Mouse (Mus musculus) gonadal fat pad, adult 2 months (tissue): ENCODE measurements at regions not wholly inside any gene's neighbourhood (a gene's known extent, or its start where the extent isn't known, plus 50 kb on each side); places are given as distances from the start of the nearest gene placed in this dataset.

Source experiments
- DNase-seq: peaks from one replicate; pipeline ENCODE4 v3.0.0-alpha.2; 2012; ENCODE audit warnings: low read depth

DNA sequence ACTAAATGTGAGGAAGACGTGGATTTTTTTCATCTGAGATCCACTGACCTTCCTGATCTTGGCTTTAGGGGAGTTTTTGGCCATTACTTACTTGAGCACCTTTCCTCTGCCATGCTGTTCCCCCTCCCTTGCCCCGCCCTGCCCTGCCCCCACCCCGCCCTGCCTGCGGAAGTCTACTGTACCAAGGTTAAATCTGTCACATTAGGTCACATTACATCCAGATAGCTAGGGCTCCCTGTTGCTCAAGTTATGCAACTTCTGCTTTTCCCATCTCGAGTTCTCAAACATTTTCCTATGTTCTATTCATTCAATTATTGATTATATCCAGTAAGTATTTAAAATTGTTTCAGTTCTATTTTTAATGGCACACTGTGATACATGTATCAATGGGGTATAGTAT is 144.7 kb upstream of the Cnot2 start:
- no peak for DNase-seq

DNA sequence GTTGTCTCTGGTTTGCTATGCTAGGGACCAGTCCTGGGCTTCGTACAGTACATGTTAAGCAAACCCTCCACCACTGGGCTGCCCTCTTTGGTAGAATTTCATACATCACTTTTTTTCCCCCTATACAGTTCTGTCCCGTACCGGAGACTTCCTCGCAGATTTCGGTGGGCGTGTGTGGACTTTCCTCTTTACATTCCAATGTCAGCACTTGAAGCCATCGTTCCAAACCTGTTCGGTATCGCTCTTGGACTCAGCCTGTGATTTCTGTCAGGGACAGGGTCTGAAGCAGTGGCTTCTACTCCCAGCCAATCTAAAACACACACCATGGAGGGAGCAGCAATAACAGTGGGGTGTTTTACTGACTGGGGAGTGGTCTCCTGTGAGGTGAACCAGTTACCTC is 140.7 kb upstream of the Cnot2 start:
- no peak for DNase-seq

DNA sequence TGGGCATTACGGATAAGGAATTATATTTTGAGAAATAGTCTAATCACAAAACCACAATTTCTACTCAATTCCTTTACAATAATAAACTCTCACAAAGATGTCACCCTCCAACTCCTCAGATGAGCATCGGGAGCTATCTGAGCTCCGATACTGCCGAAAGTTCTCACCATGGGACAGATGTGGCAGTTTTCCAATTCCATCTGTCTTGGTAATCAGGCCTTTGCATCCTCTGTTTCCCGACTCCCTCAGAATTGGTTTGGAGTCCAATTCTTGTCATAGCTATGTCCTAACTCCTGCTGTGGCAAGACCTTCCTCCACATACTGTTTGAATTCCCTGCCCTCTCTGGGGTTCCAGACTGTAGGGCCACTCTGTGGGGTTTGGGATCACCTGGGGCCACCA is 138.3 kb upstream of the Cnot2 start:
- no peak for DNase-seq

DNA sequence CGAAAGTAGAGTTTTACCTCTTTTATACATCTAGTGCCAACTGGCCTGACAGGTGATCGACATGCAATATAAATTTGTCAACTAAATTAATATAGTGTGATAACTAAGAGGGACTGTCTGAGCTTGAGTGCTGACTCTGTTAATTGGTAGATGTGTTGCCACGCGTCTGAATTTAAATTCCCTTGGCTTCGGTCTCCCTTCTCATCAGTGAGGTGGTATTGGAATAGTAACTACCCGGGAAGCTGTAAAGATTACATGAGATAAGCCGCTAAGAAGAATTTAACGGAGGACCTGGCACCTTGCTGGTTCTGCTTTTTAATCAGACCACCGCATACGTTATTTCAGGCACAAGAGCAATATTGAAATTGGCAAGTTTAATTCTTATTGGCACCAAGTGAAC is 136.7 kb upstream of the Cnot2 start:
- no peak for DNase-seq

DNA sequence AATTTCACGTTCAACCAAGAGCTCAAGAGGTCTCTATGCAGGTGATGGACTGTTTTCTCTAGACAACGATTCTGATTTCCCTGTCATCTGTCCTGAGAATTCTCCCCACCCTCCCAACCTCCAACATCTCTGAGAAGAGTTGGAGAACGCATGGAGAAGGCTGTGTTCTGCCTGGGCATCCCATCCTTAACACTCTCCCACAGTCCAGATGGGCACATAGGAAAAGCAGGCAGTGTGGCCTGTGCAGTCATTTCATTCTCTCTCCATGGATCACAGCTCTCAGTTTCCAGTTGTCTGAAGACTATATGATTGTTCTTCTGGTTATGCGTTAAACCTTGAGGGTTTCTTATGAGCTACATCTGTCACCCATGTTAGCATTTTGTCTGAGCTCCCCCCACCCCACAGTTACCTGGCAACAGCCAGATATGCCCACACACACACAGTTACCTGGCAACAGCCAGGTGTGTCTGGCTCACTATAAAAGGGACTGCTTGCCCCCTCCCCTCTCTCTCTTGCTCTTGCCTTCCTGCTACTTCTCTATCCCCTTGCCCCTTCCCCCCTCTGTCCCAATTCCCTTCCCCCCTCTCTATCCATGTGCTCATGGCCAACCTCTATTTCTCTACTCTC is 135.8 kb upstream of the Cnot2 start:
- no peak for DNase-seq

DNA sequence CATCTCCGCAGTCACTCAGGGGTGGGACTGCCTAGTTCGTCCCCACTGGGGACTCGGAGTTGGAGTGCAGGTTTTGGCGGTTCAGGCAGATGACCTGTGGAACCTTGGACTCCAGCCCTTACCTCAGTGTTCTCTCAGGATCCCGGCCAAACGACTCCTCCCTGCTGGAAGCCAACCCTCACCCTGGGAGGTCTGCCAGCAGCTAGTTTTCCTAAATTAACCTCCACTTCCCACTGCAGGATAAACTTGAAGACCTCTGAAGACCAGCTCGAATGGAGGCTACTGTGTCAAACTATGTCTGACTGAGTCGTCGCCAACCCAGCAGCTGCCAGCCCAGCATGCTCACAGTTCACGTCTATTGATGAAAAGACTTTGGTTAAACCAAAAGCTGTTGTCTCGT is 132.1 kb upstream of the Cnot2 start:
- DNase-seq: no peak

DNA sequence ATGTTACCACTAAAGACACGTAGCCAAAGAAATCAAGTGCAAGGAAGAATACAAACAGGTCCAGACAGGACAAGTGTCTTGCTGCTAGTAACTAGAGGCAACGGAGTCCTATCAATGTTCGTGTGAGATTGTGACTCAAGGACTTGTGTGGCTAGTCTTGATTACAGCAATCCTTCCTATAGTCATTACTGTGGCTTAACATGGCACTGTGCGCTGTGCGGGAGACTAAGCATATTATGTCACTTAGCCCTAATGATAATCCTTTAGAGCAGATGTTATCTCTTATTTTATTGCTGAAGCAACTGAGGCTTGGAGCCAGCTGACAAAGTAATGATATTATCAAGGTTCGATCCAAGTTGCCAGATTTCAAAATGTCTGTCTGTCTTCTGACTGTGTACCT is 125.7 kb upstream of the Cnot2 start:
- peak; percentile 95 for DNase-seq

DNA sequence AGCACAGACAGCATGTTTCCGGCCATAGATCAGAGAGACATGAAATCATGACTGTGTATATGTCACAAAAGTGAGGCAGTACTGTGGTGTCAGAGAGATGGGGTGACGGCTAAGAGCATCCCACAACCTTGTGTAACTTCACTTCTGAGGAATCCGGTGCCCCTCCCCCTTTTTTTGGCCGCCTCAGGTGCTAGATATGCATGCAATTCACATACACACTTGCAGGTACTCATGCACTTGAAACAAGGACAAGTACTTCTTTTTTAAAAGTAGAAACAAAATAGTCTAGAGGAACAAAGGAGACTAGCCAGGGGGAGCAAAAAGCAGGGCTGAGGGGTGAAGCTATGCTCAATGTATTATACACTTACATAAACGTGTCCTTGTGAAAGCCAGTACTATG is 120.0 kb upstream of the Cnot2 start:
- no peak for DNase-seq

DNA sequence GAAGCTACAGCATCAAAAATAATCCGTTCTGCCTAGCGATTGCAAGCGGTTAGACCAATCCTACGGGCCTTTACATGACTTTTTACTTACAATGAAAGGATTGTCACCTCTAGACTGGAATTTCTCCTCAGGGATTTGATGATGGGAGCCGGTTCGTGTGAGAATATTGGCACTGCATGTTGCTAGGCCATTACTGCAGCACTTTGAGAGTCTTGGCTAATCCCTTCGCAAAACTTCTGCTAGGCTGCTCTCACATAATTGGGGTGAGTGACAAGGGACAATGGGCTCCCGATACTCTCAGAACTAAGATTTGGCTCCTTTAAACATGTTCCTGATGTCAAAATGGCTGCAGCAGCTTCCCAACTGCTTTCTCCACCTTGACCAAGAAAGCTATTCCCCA is 118.4 kb upstream of the Cnot2 start:
- no peak for DNase-seq

DNA sequence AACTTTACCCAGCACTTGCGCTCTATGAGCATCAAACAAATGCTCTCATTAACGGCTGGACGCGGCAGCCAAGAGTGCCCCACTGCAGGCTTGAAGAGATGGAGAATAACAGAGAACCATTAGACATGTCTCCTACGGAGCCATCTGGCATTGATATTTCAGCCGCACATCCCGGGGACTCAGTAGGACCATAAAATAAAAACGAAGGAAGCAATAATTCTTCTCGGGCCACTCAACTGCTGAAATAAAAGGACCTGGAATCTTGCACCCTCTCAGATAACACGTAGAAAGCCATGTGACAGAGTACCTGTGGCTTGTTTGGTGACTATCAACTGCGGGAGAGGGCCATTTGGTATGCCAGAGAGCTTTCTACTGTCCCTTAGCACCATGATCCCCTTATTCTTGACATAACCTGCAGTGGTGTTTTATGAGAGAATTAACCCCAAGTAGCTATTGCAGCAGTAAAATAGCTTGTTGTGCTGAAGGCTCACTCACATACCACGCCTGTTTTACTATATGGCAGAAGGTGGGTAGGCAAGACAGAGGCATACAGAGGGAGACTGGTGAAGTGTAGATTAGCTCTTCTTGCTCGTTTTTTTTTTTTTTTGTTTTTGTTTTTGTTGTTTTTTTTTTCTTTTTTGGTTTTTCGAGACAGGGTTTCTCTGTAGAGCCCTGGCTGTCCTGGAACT is 116.5 kb upstream of the Cnot2 start:
- DNase-seq: no peak

DNA sequence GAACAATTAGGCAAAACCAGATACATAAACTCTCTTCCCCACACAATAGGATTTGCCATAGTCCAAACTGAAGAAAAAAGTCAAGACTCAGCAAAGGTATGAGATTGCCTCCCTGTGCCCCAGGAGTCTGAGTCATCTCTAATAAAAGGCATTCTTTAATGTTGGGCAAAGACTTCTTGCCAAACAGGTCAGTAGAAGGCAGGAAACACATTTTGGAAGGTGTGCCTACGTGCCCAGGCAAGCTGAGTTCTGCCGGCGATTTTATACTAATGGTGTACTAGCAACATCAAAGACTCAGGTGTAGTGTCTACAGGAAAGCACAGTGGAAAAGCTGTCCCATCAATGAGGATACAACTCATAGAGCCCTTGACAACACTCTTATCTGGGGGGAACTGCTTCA is 112.5 kb upstream of the Cnot2 start:
- peak; percentile 82 for DNase-seq

DNA sequence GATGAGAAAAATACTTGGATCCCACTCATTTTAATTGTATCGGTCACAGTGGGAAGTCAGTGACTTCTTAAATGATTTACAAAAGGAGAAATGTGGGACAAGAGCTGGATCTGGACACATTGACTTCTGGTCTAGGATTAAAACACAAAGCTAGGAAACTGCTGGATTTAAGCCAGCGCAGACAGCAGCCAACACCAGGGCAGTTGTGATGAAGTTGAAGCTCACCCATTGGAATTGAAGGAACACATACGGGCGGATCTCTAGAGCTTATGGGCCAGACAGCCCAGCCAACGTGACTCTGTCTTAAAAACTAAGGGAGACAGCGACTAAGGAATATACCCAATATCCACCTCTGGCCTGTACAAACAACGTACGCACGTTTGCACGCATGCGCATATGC is 105.4 kb upstream of the Cnot2 start:
- no peak for DNase-seq

DNA sequence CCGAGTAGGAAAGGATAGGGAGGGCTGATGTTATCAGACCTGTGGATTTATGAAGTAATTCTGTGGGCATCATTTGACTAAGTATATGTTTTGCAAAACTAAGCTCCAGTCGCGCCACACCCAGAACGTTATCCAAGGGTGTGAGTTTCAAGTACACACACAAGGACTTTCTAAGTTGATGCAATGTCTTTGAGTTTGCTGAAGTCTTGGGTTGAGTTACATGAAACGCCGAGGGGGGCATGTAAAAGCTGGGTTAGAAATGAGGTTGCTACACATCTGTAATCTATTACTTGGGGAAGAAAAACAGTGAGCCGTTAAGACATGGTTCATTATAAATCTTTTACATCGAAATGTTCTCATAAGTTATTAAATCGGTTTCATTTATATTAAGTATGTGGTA is 102.1 kb upstream of the Cnot2 start:
- no peak for DNase-seq

DNA sequence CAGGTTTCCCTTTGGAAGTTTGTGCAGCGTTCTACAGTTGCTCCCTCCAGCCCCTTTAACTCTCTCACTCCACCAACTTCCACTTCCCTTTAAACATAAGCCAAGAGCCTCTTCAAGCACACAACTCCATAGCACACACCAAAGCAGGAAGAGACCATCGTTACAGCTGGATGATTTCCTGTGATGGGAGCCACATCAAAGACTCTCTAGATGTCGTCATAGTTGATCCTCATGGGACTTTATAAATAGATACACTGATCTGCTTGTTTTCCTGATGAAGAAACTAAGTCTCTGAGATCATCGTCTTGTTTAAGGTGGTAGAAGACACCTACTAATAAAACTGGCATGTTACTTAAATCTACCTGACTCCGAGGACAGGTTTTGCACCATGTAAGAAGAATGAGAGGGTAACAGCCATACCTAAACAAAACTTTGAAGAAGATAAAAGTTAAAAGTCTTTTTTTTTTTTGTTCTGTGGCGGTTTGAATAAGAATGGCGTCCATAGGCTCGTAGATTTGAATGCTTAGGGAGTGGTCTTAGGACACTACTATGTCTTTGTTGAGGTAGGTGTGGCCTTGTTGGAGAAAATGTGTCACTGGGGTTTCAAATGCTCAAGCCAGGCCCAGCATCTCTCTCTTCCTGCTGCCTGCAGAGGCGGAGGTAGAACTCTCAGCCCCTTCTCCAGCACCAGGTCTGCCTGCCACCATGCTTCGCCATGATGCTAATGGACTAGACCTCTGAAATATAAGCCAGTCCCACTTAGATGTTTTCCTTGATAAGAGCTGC is 97.8 kb upstream of the Cnot2 start:
- no peak for DNase-seq

DNA sequence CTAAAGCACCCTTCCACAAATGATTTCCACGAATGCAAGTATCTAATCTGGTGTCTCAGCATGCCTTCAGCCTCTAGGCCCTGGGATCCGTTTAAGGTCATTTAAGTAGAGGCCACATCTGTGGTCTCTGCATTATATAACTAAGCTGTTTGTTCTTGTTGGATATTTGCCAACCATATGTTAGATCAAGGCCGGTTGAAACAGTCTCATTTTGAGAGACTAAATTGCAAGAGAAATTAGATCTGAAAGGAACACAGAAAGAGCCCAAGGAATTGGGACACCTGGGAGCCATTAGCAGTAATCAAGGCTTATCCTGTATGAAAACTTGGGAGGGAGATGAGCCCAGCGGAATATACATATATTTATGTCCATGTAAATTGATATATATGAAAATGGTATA is 96.6 kb upstream of the Cnot2 start:
- no peak for DNase-seq

DNA sequence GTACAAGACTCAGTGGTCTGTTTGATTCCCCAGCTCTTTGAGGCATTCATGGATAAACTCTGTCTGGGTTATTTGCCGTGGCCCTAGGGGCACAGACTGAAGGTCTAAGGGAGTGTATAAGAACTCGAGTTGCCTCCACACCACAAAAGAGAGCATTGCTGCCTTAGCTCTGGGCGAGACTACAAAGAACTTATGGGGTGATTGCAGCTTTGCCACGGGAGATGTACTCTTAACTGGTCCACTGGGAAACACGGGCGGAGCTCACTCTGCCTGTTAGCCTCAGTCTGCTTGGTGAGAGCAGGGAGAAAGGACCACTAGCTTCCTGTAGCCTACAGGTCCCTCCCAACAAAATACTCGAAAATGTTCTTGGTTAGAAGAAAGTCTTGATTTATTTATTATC is 93.9 kb upstream of the Cnot2 start:
- DNase-seq: no peak

DNA sequence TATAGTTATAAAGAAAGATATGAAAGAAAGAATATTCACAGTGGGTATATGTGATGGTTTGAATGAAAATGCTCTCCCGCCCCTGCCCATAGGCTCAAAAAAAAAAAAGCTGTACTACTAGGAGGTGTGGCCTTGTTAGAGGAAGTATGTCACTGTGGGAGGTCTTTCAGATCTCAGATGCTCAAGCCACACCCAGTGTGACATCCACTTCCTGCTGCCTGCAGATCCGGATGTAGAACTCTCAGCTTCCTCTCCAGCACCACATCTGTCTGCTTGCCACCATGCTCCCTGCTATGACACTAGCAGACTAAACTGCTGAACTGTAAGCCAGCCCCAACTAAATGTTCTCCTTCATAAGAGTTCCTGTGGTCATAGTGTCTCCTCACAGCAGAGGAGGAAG is 93.0 kb upstream of the Cnot2 start:
- DNase-seq: no peak

DNA sequence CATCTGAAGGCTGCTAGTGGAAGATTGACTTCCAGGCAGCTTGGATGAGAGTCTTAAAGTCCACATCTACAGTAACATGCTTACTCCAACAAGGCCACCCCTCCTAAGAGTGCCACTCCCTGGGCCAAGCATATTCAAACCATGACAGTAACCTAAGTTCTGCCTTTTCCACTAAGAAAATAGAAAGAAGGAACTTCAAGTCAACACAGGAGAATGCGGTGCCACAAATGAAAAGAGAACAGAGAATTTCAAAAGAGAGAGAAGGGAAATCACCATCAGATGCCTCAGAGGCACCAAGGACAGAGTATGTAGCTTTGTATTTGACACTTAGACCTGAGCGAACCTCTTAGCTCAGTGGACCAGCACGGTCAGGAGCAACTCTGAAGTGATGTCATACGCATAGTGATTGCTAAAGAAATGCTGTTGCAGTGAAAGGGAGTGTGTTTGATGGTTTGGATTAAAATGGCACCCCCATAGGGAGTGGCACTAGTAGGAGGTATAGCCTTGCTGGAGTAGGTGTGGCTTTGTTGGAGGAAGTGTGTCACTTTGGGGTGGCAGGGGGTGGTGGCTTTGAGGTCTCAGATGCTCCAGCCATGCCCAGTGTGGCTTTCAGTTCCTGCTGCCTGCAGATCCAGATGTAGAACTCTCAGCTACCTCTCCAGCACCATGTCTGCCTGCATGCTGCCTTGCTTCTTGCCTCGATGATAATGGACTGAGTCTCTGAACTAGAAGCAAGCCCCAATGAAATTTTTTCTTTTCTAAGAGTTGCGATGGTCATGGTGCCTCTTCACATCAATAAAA is 77.1 kb upstream of the Cnot2 start:
- no peak for DNase-seq

DNA sequence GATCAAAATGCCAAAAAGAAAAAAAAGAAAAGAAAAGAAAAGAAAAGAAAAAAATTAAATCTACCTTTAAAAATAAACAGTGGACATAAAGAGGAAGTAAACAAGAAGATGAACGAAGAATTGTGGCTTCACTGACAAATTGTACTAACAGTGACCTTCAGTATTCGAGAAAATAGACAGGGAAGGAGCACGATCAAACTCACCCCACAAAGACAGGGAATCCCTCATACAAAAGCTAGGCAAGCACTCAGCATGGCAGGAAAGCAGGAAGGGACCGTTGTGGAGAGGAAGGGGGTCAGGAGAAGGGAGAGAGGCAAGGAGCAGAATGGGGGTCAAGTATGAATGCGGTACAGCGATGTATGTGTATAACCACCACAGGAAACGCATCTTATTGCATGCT is 74.6 kb upstream of the Cnot2 start:
- no peak for DNase-seq

DNA sequence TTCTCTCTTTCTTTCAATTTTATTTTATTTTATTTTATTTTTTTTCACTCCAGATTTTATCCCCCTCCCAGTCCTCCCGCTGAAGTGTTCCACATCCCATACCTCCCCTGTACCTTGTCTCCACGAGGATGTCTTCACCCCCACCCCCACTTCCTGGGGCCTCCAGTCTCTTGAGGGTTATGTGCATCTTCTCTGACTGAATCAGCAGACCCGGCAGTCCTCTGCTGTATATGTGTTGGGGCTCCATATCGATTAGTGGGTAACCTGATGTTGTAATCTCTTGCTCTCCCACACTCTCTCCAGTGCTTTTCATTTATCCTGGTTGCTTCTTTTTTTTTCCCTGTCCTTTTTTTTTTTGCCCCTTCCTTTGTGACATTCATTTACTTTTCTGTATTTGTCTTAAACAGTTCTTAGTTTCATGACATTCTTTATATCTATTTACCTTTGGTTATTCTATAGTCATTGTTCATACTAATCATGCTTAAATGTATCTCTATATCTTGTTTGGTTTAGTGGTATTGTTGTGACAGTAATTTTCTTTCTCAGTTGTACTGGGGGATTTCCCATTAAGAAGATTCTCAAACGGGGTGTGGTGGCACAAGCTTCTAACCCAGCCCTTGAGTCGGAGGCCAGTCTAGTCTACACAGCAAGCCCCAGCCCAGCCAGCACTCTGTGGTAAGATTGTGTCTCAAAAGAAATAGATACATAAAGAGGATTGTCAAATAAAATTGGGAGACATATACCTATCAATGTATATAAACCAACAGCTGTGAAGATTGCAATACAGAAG is 73.9 kb upstream of the Cnot2 start:
- DNase-seq: no peak

DNA sequence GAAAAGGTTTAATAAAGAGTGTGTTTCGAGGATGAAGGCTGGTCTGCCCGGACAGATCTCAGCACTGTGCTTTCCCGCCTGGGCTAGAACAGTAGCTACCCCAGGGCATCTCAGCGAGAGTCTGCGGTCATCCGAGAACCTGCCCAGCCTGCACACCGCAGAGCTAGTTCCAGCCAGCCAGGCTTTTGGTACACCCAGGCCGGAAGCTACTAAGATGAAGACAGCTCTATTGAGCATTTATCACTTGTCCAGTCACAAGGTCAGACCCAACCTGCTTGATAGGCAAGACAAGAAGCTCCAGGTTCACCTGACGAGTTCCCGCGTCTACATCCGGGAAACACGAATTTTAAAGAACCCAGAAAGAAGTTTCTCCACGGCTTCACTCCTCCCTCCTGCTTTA is 72.8 kb upstream of the Cnot2 start:
- no peak for DNase-seq

DNA sequence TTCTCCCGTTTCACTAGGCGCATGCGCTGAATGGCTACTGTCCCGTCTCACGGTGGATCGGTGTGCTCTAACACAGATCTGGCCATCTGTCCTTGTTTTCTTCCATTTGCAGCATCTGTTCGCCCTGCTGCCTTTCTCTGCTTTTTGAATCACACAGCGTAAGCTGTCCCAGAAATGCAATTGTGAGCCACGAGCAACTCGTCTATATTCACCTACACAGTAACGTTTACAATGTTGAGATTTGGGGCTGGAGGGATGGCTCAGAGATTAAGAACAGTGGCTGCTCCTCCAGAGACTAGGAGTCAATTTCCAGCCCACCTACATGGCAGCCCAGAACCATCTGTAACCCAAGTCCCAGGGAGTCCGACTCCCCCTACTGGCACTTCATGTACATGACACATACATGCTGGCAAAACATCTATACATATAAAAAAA is 72.2 kb upstream of the Cnot2 start:
- no peak for DNase-seq
